ENCODE assay signal across 8 mouse cellular contexts in genomic region chr9:114767030-114767429, GRCm38 (mm10). TPM values are rescaled to one million over a fixed set of nuclear protein-coding genes. Genes with fewer than 3 reads are reported as not detected.
DNase-seq lines count a peak whose midpoint lies in the region; ATAC-seq and TF ChIP-seq lines count a peak whose summit lies in the region.

No protein-coding gene starts in this region.

- intact Hi-C loops in heart, postnatal 36 days (cut with DNase I), result no loop called here
- intact Hi-C loops in gastrocnemius, postnatal 36 days (cut with DNase I), result no loop called here

- DNase-seq in heart, adult 11 months, result peak; percentile 88
- no peak for DNase-seq in heart, postnatal 36 days
- DNase-seq in Muller cell, postnatal 12 days (ENCODE audit: inconsistent ontology term), result peak; percentile 84
- peak; percentile 82 to 85 for DNase-seq in cerebellum, postnatal 14 days
- peak; percentile 90 for DNase-seq in hindbrain, postnatal 0 days (ENCODE audit: low spot score)
- no peak for DNase-seq in embryo, embryonic 9.5 days (ENCODE audit: extremely low spot score)
- DNase-seq in gastrocnemius, postnatal 36 days, result no peak

- H3K9me3 ChIP-seq in hindbrain, postnatal 0 days (ENCODE audit: low read length), result no peaks in the 10 kb centered on the region
- no peaks in the 10 kb centered on the region for H3K9me3 ChIP-seq in neural tube, embryonic 15.5 days (replicated peaks)

- no peak overlapping the region for H3K4me2 ChIP-seq in hindbrain, postnatal 0 days (ENCODE audit: low read depth, low read length)
- H3K4me2 ChIP-seq in neural tube, embryonic 15.5 days, result no peak overlapping the region

- no peak overlapping the region for H3K9ac ChIP-seq in hindbrain, postnatal 0 days (replicated peaks; ENCODE audit: low read length)
- H3K9ac ChIP-seq in neural tube, embryonic 15.5 days (replicated peaks), result no peak overlapping the region

- H3K27ac ChIP-seq in hindbrain, postnatal 0 days, result peak overlapping the region; percentile 41; the same call in 1 of the 2 replicates
- H3K27ac ChIP-seq in neural tube, embryonic 15.5 days (replicated peaks), result no peak overlapping the region; the same call in 1 of the 2 replicates

- 19% methylated on average over 13 of the region's 13 CpGs for WGBS in hindbrain, postnatal 0 days
- 35% methylated on average over 13 of the region's 13 CpGs for WGBS in neural tube, embryonic 15.5 days

- no peak for TF ChIP-seq CTCF in hindbrain, postnatal 0 days (IDR thresholded peaks at IDR 0.05; ENCODE audit: low read depth)

- H3K27me3 ChIP-seq in hindbrain, postnatal 0 days (ENCODE audit: insufficient read depth, low read length), result no peaks in the 10 kb centered on the region
- H3K27me3 ChIP-seq in neural tube, embryonic 15.5 days (replicated peaks), result 0 out of 2 replicates have a peak, but pooled peaks cover 4% of the 10 kb centered on the region

- no peaks in the 10 kb centered on the region for H3K36me3 ChIP-seq in hindbrain, postnatal 0 days (ENCODE audit: insufficient read depth, low read length)
- H3K36me3 ChIP-seq in neural tube, embryonic 15.5 days, result no peaks in the 10 kb centered on the region

- H3K4me1 ChIP-seq in hindbrain, postnatal 0 days (ENCODE audit: insufficient read depth, low read length), result no peaks in the 10 kb centered on the region
- peaks cover 17% of the 10 kb centered on the region for H3K4me1 ChIP-seq in neural tube, embryonic 15.5 days

- peak; percentile 94 for ATAC-seq in hindbrain, postnatal 0 days
- peak; percentile 75 for ATAC-seq in neural tube, embryonic 15.5 days (ENCODE audit: low FRiP score)

- no peak overlapping the region for H3K4me3 ChIP-seq in hindbrain, postnatal 0 days (ENCODE audit: low read length)
- no peak overlapping the region for H3K4me3 ChIP-seq in neural tube, embryonic 15.5 days (replicated peaks)

RNA-seq across cellular contexts. Expression of gene Cmtm7, which starts 14.6 kb away (rescaled TPM):
- total RNA-seq in heart, postnatal 36 days (2021), result 10 to 100 TPM; 12.0 to 15.0 TPM
- 14.3 and 21.1 TPM in 2 replicates for total RNA-seq in hindbrain, postnatal 0 days (2014; rRNA removed)
- polyA plus RNA-seq in hindbrain, postnatal 0 days (2015; fragmentation: Nextera tagmentation; extraction: Ambion mirVana), result 10.2 and 11.8 TPM in 2 replicates
- 13.0 and 71.4 TPM in 2 replicates for polyA plus RNA-seq in neural tube, embryonic 15.5 days (2015; fragmentation: Nextera tagmentation; extraction: Ambion mirVana)
- total RNA-seq in gastrocnemius, postnatal 36 days (2021), result 1 to 10 TPM; 4.8 to 5.3 TPM

RNA-seq across cellular contexts. Expression of gene Cmtm6, which starts 36.1 kb away (rescaled TPM):
- total RNA-seq in heart, postnatal 36 days (2021), result 10 to 100 TPM; 22.3 to 22.4 TPM
- total RNA-seq in hindbrain, postnatal 0 days (2014; rRNA removed), result 15.2 and 17.9 TPM in 2 replicates
- 23.9 and 24.8 TPM in 2 replicates for polyA plus RNA-seq in hindbrain, postnatal 0 days (2015; fragmentation: Nextera tagmentation; extraction: Ambion mirVana)
- 17.9 and 29.2 TPM in 2 replicates for polyA plus RNA-seq in neural tube, embryonic 15.5 days (2015; fragmentation: Nextera tagmentation; extraction: Ambion mirVana)
- 1 to 10 TPM; 6.5 to 6.7 TPM for total RNA-seq in gastrocnemius, postnatal 36 days (2021)

Comparison
In these comparisons a context has a peak if more than half of its experiments do, and no peak if none do; other contexts are left out.
1. DNase-seq: peak in heart, adult 11 months (single experiment), Muller cell, postnatal 12 days (single experiment), cerebellum, postnatal 14 days (2 of 2) and hindbrain, postnatal 0 days (single experiment); none in heart, postnatal 36 days (0 of 2), embryo, embryonic 9.5 days (single experiment) and gastrocnemius, postnatal 36 days (0 of 2).